Mouse (Mus musculus) heart, postnatal 14 days (tissue): Measurements from ENCODE around the gene Oaf. TPM values are rescaled to one million over a fixed set of nuclear protein-coding genes. Genes with fewer than 3 reads are reported as not detected.

Experiments
- DNase-seq, 2 experiments: peaks; one replicate each; pipeline ENCODE4 v3.0.0; 2021 to 2022
- intact Hi-C: fragments of 180-260 bp; cut with DNase I; formaldehyde crosslinking; loops from one replicate; pipeline ENCODE4 v1.15.1; 2025
- total RNA-seq, 2 experiments: library from RNA; stranded (reverse); gene quantifications; 2 replicates each; pipeline ENCODE4 v1.2.3; 2021

Oaf gene
- total RNA-seq, 2 experiments from 2014 or later, result 13.0 to 14.9 TPM

- intact Hi-C loops, result no loop called here
- no peak for DNase-seq
Observed at GRCm38 (mm10) chr9:43246738-43247180, 7.0 kb upstream of the Oaf start.

- no peak for DNase-seq
- intact Hi-C loops, result no loop called here
Observed at GRCm38 (mm10) chr9:43245801-43246570, 6.3 kb upstream of the Oaf start.

GRCm38 (mm10) chr9:43242432-43242831 is 2.7 kb upstream of the Oaf start:
- intact Hi-C loops, result no loop called here
- no peak for DNase-seq

- intact Hi-C loops, result no loop called here
- no peak for DNase-seq
Observed at GRCm38 (mm10) chr9:43241970-43242369, 2.3 kb upstream of the Oaf start.

DNA sequence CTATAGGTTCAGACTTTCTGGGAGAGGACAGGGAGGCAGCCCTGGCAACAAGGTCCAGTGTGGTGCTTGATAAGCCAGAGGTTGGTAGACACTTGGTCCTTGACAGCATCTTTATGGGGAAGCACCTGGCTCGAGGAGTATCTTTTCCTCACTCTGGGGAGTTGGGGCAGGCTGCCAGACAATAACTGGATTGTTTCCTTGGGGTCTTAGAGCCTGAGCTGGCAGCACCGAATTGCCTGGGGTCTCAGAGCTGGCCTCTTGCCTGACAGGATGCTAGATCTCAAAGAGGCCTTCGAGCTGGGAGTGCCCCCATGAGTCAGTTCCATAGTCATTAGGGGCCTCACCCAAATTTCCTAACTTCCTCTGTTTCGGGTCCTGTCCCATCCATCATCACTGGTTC is 1.6 kb upstream of the Oaf start:
- no peak for DNase-seq
- intact Hi-C loops, result no loop called here

DNA sequence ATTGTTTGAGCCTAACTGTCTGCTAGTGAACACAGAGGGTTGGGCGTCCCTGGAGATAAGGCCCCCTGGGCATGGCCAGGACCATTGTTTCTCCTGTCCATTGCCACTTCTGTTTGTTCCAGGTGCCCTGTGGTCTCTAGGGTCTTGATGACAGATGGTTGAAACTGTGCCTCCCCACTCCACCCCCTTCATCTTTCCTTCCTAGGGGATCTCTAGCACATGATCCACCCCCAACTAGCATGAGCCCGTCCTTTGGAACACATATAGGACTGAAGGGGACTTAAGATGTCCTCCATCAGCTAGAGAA is 836 bp upstream of the Oaf start:
- no peak for DNase-seq
- intact Hi-C loops, result no loop called here

DNA sequence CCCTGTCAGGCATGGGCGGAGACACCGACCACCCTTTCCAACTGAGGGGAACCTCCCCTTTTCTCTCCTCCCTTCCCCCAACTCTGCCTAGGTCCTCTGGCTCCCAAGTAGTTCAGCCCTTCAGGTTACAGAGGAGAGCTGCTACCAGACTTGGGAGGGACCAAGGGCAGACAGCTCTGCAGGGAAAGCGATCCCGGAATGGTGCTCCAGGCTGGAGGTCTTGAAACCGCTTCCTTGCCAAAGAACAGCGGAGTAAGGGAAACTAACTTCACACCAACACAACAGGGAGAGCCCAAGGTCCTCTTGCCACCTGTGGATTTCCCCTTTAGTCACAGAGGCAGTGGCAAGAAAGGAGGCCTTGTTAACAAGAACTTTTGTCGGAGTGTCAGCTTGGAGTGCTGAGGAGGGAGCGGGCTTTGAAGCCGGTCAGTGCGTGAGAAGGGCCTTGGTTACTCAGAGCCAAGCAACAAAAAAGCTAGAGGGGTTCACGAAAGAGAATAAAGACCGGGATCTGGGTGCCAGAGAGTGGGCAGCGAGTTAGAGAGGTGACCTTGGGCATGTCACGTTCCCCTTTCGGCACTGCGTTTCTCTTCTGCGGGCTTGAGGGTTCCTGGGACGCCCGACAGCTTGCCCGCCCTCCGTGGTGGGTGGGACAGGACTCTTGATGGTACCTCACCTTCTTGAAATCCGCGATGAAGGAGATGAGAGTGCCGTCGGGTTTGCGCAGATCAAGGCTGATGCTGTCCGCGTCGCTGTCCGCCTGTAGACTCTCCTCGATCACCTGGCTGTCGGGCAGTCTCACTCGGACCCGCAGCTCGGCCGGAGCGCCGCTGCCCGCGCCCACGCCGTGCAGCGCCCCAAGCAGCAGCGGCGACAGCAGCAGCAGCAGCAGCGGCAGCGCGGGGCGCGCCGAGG is 823 bp downstream of the Oaf start:
- intact Hi-C loops, result no loop called here
- no peak for DNase-seq

DNA sequence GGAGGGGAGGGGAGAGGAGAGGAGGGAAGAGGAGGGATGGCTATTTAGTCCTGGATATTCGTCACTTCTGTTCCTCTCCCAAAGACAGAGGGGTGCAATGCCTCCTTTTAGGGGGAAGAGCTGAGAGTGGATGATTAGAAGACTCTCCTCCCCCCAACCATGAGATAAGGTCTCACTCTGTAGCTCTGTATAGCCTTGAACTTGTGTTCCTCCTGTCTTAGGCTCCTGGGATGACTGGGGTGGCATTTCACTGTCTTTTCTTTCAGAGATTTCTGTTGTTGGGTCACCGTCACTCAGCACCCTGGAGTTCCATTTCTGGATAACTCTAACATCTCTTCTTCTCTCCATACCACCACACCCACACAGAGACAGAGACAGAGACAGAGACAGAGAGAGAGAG is 1.5 kb downstream of the Oaf start:
- intact Hi-C loops, result no loop called here

GRCm38 (mm10) chr9:43237111-43237775 is 2.5 kb downstream of the Oaf start:
- intact Hi-C loops, result loop anchor here (1.0 kb wide), 1 partner anchor 47 kb away; no protein-coding TSS in a partner anchor
- no peak for DNase-seq

More for the DNA sequence above, 1.5 kb downstream of the Oaf start:
- DNase-seq, result no peak

GRCm38 (mm10) chr9:43236576-43236975 is 3.1 kb downstream of the Oaf start:
- intact Hi-C loops, result no loop called here
- no peak for DNase-seq

DNA sequence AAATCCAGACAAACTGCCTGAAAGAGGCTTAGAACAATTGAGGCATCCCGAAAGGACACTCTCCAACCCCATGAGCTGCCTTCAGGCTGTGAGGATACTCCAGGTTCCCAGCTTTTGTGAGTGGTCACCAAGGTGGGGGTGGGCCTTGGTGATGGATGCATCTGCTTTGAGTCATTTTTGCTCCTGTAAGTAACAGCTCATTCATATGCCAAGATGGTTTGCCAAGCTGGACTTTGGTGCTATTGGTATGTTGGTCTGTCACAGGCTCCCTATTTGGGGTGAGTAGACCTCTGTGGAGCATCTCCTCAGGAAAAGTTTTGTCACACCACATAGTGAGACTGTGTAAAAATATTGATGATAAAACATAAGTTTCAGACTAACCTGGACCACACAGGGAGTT is 3.6 kb downstream of the Oaf start:
- intact Hi-C loops, result no loop called here
- no peak for DNase-seq

DNA sequence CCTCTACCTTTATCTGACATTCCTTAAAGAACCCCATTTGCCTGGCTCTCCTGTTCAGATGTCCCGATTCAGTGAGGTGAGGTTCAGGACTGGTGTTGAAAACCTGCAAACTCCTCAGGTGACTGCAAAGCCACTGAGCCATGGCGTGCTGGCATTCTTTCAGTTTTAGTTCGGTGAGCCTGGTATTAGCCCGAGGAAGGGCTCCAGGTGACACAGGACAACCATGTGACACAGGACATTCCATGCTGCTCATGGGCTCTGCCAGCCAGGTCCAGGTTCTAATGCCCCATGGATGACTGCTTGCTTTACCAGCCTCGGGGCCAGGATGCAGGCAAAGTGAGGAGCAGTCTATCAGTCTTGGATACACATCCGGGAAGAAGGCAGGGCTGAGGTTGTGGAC is 4.4 kb downstream of the Oaf start:
- DNase-seq, result no peak
- intact Hi-C loops, result no loop called here

DNA sequence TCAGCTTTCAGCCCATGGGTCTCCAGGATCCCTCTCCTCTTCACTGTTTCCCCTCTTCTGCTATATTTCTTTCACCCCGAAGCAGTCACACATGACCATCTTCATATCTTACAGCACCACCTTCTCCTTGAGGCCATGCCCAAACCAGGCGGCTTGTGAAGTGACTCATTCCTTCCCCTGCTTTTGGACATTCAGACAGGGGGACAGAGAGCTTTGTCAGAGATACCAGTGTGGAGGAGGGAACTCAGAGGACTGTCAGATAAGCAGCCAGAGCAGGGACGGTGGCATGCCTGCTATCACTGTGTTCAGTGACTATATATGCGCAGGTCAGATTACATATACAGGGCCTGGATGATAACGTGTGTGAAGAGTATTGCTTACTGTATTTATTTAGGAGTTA is 5.2 kb downstream of the Oaf start:
- intact Hi-C loops, result no loop called here
- no peak for DNase-seq

- intact Hi-C loops, result no loop called here
- no peak for DNase-seq
Observed at GRCm38 (mm10) chr9:43233515-43233914, 6.2 kb downstream of the Oaf start.

GRCm38 (mm10) chr9:43233044-43233443 is 6.7 kb downstream of the Oaf start:
- DNase-seq, result no peak
- intact Hi-C loops, result no loop called here

GRCm38 (mm10) chr9:43232286-43232685 is 7.4 kb downstream of the Oaf start:
- intact Hi-C loops, result no loop called here
- no peak for DNase-seq

DNA sequence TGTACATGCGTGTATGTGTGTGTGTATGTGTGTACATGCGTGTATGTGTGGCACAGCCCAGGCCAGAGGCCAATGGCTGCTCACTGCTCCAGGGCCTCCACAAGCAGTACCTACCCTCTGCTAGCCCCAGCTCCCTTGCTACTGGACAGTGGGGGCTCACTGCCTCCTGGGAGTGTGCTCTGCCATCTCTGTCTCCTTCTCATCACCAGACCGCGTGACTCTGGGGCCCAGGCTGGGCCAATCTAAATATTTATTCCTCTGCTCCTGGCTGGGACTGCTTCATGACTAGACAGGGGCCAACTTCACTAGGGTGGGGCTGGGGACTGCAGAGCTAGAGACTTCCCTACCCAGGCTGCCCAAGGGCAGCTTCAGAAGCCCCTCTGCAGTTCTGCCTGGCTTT is 7.9 kb downstream of the Oaf start:
- intact Hi-C loops, result no loop called here
- DNase-seq, result peak; percentile 43 to 55

GRCm38 (mm10) chr9:43230886-43231285 is 8.8 kb downstream of the Oaf start:
- peak; percentile 45 to 50 for DNase-seq
- intact Hi-C loops, result no loop called here

DNA sequence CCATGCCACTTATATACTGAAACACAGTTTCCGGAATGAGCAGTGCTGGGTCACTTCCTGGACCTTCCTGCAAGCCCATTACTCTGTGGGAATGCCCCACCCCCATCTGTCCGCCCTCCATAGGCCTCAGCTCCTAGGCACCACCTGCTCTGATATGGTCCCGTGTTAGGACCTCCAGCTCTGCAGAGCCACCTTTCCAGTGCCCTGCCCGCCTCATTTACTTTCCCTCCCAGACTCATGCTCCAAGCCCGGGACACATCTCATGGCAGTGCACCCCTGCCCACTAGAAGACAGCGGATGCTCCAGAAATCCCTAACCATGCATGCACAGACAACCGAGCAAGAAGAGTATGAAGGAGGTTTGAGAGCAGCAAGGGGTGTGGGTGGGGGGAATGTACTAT is 9.7 kb downstream of the Oaf start:
- no peak for DNase-seq
- intact Hi-C loops, result no loop called here

DNA sequence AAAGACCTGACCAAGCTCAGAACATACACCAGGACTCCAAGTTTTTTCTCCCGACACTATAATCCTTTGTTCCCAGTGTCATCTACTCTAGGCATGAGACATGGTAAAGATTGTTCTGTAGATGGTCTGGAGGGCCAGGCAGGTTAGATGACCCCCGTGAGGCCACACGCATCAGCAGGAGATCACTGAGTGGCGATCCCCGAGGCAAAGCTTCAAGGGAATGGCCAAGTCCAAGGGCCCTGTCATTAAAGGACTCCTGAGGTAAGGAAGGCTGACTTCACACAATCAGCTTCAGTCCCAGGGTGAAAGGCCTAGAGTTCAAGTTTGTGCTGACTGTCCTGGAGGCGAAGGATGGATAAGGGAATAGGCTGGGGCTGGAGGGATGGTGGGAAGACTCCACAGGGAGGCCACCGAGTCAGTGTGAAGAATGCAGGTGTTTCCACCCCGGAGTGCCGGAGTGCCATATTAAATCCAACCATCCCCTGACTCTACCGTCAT is 10.3 kb downstream of the Oaf start:
- DNase-seq, result no peak
- intact Hi-C loops, result no loop called here

DNA sequence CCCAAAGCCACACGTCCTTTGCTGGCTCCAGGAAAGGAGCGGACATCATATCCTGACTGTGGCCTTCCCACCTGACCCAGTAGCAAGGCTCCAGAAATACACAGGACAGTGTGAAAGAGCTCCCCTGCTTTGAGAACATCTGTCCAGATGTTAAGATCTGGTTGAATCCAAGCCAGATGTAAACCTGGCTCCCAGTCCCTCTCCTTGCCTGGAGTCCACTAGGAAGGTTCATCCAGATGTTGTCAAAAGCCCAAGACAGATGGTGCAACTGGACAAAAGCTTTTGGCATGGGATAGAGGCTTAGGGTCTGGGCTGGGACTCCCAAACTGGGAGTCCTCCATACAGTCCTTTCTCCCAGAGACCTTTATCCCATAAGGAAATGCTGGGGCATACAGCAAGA is 11.0 kb downstream of the Oaf start:
- intact Hi-C loops, result no loop called here
- DNase-seq, result no peak
